Mouse (Mus musculus): Measurements from ENCODE around the gene Lrrc23.

DNA sequence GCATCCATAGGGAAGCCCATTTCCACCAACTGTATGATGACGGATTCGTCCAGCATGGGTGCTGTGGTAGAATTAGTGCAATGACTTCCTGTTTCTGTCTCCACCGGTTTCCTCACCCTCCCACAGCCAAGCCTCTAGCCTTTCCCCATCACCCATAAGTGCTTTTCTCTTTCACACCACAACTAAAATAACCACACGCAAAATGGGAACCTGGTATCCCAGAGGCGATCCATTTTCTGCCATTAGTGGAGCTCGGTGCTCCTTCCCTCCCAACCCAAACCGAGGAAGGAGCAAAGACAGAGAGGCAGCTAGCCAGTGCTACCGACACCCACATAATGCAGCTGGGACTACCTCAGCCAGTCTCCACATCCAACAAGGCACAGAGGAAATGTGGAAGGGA lies 38.4 kb upstream of the Lrrc23 start:
- no peak for TF ChIP-seq CTCF (IDR thresholded peaks at IDR 0.05; ENCODE audit: low read depth, low read length)
- TF ChIP-seq POLR2A (IDR thresholded peaks at IDR 0.05; ENCODE audit: borderline replicate concordance, low read depth, low read length) = no peak
